Comparison of ENCODE assay signal across 1 mouse cellular context in genomic region chr15:80122431-80122830, GRCm38 (mm10). TPM values are rescaled to one million over a fixed set of nuclear protein-coding genes. Genes with fewer than 3 reads are reported as not detected.
"Had no signal": no experiment of that assay in that cellular context is flagged by ENCODE, and none has a peak within 500 bp of the region (broad histone marks: within the 10 kb centered on the region; RNA-seq: fewer than 3 reads in every experiment).

No protein-coding gene starts in this region.

RNA-seq across cellular contexts. Expression of gene Syngr1, which starts 31.3 kb away (rescaled TPM):
- total RNA-seq: neutrophil, adult 5-6 weeks had no signal
